Mouse (Mus musculus) cortical plate, adult 2 months (tissue): ENCODE measurements around the gene Copb1. TPM values are rescaled to one million over a fixed set of nuclear protein-coding genes. Genes with fewer than 3 reads are reported as not detected.

ENCODE experiments used
- H3K27ac ChIP-seq: fragments of 200-500 bp; 2 replicates; pipeline ENCODE4 v1.5.1; 2012; ENCODE audit warnings: low read length, control low read depth, inconsistent platforms; ENCODE audit not compliant: insufficient read depth
- H3K4me1 ChIP-seq: fragments of 200-500 bp; 2 replicates; pipeline ENCODE4 v1.6.1; 2011; ENCODE audit warnings: low read length; ENCODE audit not compliant: control insufficient read depth, insufficient read depth
- H3K4me3 ChIP-seq: fragments of 200-500 bp; 2 replicates; pipeline ENCODE4 v1.5.1; 2011; ENCODE audit warnings: mild to moderate bottlenecking, low read length, control low read depth; ENCODE audit not compliant: insufficient read depth
- CTCF ChIP-seq: fragments of 200-500 bp; IDR thresholded peaks from 2 replicates; pipeline ENCODE4 v1.5.1; 2011; ENCODE audit warnings: mild to moderate bottlenecking, control low read depth, low read length; ENCODE audit not compliant: insufficient read depth; ENCODE audit errors: extremely low read depth
- POLR2A ChIP-seq: fragments of 200-500 bp; IDR thresholded peaks from 2 replicates; pipeline ENCODE4 v1.6.1; 2011; ENCODE audit warnings: mild to moderate bottlenecking, low read length, control low read depth; ENCODE audit not compliant: insufficient read depth; ENCODE audit errors: extremely low read depth
- polyA plus RNA-seq: library from polyadenylated mRNA; depleted of rRNA; stranded (reverse); fragments of >200 nt; gene quantifications from 2 replicates; pipeline ENCODE4 v1.2.3, GENCODE M21; 2012; rRNA removed

The Copb1 gene
- polyA plus RNA-seq, 1 experiment: 39.4 TPM

DNA sequence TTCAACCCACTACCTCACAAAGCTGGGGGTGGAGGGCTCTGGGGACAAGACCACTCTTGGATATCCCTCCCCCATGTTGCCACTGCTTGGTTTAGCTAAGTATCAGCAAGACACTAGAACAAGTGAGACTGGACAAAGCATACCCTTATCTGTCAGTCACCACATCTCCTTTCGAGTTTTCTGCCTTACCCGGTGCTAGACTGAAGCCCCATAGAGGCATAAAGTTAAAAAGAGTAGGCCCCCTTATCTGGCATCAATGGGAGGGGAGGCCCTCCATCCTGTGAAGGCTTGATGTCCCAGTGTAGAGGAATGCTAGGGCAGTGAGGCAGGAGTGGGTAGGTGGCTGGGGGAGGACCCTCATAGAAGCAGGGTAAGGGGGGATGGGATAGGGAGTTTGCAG is 77.9 kb downstream of the Copb1 start:
- Histone ChIP-seq H3K4me3 (no peak overlapping the region), H3K4me1 (no peaks in the 10 kb centered on the region; the same call in 1 of the 2 replicates), H3K27ac (no peak overlapping the region)
- TF ChIP-seq CTCF: no peak
- TF ChIP-seq POLR2A: no peak

DNA sequence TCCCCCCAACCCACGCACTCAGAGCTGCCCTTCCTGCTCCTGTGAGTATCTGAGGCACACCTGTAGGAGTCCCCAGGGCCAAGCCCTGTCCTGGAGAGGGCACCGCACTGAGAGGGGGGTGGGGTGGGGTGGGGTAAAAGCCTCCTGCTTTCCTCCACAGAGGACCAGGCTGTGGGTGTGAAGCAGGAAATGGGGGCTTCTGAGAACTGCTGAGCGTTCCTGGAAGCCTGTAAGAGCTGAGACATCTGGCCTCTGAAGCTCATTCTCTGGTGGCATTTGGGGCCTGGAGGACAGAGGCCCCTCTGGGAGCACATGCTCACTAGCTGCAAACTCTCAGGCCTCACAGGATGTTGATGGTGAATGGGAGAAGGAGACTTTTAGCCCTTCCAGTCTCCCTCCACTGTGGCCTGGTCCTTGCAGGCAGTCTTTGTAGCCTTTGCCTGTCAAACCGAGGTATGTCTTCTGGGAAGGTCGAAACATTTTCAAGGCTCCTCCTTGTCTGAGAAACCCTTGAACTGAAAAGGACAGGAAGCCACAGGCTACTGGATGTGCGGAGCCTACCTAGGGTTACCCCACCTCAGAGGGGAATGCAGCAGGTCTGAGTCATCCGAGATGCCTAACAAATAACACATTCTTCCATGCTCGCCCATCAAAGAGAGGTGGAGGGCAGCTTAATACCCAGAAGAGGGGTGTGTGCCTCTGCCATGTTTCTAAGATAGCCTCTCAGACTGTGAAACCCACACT is 83.0 kb downstream of the Copb1 start:
- Histone ChIP-seq H3K27ac (no peak overlapping the region), H3K4me3 (no peak overlapping the region), H3K4me1 (no peaks in the 10 kb centered on the region)
- TF ChIP-seq CTCF (no peak), POLR2A (no peak)

DNA sequence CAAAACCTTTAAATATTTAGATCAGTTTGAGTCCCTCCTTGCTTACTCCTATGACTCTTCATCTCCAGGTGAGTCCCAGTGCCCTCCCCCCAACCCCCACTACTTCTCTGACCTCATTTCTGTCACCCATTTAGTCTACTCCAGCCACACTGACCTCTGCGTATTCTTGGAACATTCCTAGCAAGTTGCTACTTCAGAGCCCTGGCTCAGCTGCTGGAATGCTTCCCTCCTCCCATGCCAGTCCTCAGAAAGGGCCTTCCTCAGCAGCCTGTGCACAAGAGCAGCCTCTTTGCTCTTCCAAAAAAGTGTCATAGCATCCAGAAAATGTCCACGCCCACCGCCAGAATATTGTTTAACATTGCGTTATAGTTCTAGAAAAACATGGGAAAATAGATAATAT is 84.5 kb downstream of the Copb1 start:
- no peak overlapping the region for H3K4me3 ChIP-seq
- TF ChIP-seq CTCF (no peak), POLR2A (no peak)
- H3K27ac ChIP-seq: no peak overlapping the region
- H3K4me1 ChIP-seq: no peaks in the 10 kb centered on the region

DNA sequence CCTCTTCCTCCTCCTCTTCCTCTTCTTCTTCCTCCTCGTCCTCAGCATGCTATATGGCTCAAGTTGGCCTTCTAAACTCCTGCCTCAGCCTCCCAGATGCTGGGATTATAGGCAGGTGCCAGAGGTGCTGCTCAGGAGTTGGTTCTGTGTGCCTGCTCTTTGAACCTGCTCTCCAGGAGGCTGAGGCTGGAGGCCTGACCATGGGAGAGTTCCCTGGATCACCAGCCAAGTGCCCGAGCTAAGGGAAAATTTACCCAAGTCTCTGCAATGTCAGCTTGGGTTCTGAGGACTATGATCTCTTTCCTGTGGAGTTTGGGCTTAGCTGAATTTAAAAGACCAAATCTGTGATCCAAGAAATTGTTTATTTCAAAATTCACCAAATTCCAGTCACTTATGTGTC is 85.1 kb downstream of the Copb1 start:
- no peak for TF ChIP-seq CTCF
- no peak for TF ChIP-seq POLR2A
- no peak overlapping the region for H3K4me3 ChIP-seq
- H3K27ac ChIP-seq: no peak overlapping the region
- no peaks in the 10 kb centered on the region for H3K4me1 ChIP-seq

Other genes with a start within 250 kb of the Copb1 start
- 21.2 and 21.7 TPM in 2 replicates for gene Rras2, start 136.9 kb downstream of the Copb1 start, polyA plus RNA-seq
- gene Psma1, start 21.4 kb upstream of the Copb1 start, polyA plus RNA-seq: 154 and 156 TPM in 2 replicates
- 7.3 and 9.1 TPM in 2 replicates for gene Pde3b, start 160.6 kb upstream of the Copb1 start, polyA plus RNA-seq